Comparison of ENCODE assay signal across 21 mouse cellular contexts in the genomic region with DNA sequence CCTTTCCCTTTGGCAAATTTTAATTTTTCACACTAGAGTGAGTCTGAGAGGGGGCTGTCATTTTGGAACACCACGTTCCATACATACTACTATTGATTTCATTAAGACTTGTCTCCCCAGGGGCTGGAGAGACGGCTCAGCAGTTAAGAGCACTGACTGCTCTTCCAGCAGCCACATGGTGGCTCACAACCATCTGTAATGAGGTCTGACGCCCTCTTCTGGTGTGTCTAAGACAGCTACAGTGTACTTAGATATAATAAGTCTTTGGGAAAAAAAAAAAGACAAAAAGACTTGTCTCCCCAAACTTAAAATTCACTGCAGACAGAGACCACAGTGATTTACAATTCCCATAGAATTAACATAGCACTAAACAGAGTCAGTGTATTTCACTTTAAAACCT. TPM values are rescaled to one million over a fixed set of nuclear protein-coding genes. Genes with fewer than 3 reads are reported as not detected.
DNase-seq lines count a peak whose midpoint lies in the region; ATAC-seq and TF ChIP-seq lines count a peak whose summit lies in the region.
"Had no signal": no experiment of that assay in that cellular context is flagged by ENCODE, and none has a peak within 500 bp of the region (broad histone marks: within the 10 kb centered on the region; RNA-seq: fewer than 3 reads in every experiment).

No protein-coding gene starts in this region.

- no peak overlapping the region for H3K27ac ChIP-seq in layer of hippocampus, adult 2 months
- no peak overlapping the region for H3K27ac ChIP-seq in midbrain, postnatal 0 days (ENCODE audit: low read depth, low read length)
- H3K27ac ChIP-seq in midbrain, embryonic 11.5 days (ENCODE audit: low read depth, low read length) = no peak overlapping the region
- no peak overlapping the region for H3K27ac ChIP-seq in stomach, postnatal 0 days (replicated peaks)
- H3K27ac ChIP-seq: embryonic facial prominence, embryonic 13.5 days; forebrain, embryonic 12.5 days; heart, embryonic 13.5 days; hindbrain, embryonic 12.5 days; intestine, embryonic 15.5 days had no signal

- TF ChIP-seq CTCF in layer of hippocampus, adult 2 months (conservative IDR thresholded peaks at IDR 0.05) = peak; percentile 58
- peak; percentile 51 for TF ChIP-seq CTCF in midbrain, postnatal 0 days (IDR thresholded peaks at IDR 0.05)
- 0 out of 2 replicates have a peak, but pooled peaks have one; percentile 23 for TF ChIP-seq CTCF in stomach, postnatal 0 days (IDR thresholded peaks at IDR 0.05; ENCODE audit: low read depth)

- H3K36me3 ChIP-seq in midbrain, postnatal 0 days (ENCODE audit: insufficient read depth, low read length) = peaks cover 15% of the 10 kb centered on the region; the same call in 1 of the 2 replicates
- peaks cover 12% of the 10 kb centered on the region; the same call in 1 of the 2 replicates for H3K36me3 ChIP-seq in midbrain, embryonic 11.5 days (ENCODE audit: control insufficient read depth, insufficient read depth, low read length)
- peaks cover 11% of the 10 kb centered on the region; the same call in 1 of the 2 replicates for H3K36me3 ChIP-seq in stomach, postnatal 0 days (ENCODE audit: control insufficient read depth, insufficient read depth, low read length)

- no peaks in the 10 kb centered on the region for H3K27me3 ChIP-seq in midbrain, postnatal 0 days (ENCODE audit: insufficient read depth, low read length)
- no peaks in the 10 kb centered on the region for H3K27me3 ChIP-seq in midbrain, embryonic 11.5 days (ENCODE audit: control insufficient read depth, insufficient read depth, low read length)
- H3K27me3 ChIP-seq in stomach, postnatal 0 days (ENCODE audit: control insufficient read depth, insufficient read depth, low read length) = no peaks in the 10 kb centered on the region
- H3K27me3 ChIP-seq: embryonic facial prominence, embryonic 13.5 days; forebrain, embryonic 12.5 days; heart, embryonic 13.5 days; hindbrain, embryonic 12.5 days; intestine, embryonic 15.5 days had no signal

- H3K4me1 ChIP-seq in midbrain, postnatal 0 days (ENCODE audit: insufficient read depth, low read length) = no peaks in the 10 kb centered on the region
- peaks cover 10% of the 10 kb centered on the region for H3K4me1 ChIP-seq in midbrain, embryonic 11.5 days (ENCODE audit: control insufficient read depth, insufficient read depth, low read length)
- H3K4me1 ChIP-seq in stomach, postnatal 0 days (replicated peaks; ENCODE audit: control insufficient read depth, insufficient read depth) = no peaks in the 10 kb centered on the region

- TF ChIP-seq EP300 in stomach, postnatal 0 days (optimal IDR thresholded peaks at IDR 0.05) = no peak

- WGBS in midbrain, postnatal 0 days = 54% methylated on average over 3 of the region's 3 CpGs
- 64% methylated on average over 3 of the region's 3 CpGs for WGBS in midbrain, embryonic 11.5 days
- 66% methylated on average over 3 of the region's 3 CpGs for WGBS in stomach, postnatal 0 days

- no peak overlapping the region for H3K9ac ChIP-seq in midbrain, postnatal 0 days (replicated peaks; ENCODE audit: low read length, poor library complexity, severe bottlenecking)
- H3K9ac ChIP-seq in midbrain, embryonic 11.5 days (ENCODE audit: low read length) = no peak overlapping the region
- no peak overlapping the region for H3K9ac ChIP-seq in stomach, postnatal 0 days (ENCODE audit: low read length)
- H3K9ac ChIP-seq: embryonic facial prominence, embryonic 13.5 days; forebrain, embryonic 12.5 days; heart, embryonic 13.5 days; hindbrain, embryonic 12.5 days; intestine, embryonic 15.5 days had no signal

- no peak overlapping the region for H3K4me2 ChIP-seq in midbrain, postnatal 0 days (ENCODE audit: low read depth, low read length, poor library complexity, severe bottlenecking)
- H3K4me2 ChIP-seq in midbrain, embryonic 11.5 days = no peak overlapping the region
- no peak overlapping the region for H3K4me2 ChIP-seq in stomach, postnatal 0 days (replicated peaks; ENCODE audit: low read depth)
- H3K4me2 ChIP-seq: embryonic facial prominence, embryonic 13.5 days; forebrain, embryonic 12.5 days; heart, embryonic 13.5 days; hindbrain, embryonic 12.5 days; intestine, embryonic 15.5 days had no signal

- no peaks in the 10 kb centered on the region for H3K9me3 ChIP-seq in midbrain, postnatal 0 days (ENCODE audit: low read length)
- no peaks in the 10 kb centered on the region for H3K9me3 ChIP-seq in midbrain, embryonic 11.5 days (ENCODE audit: control insufficient read depth, low read length)
- H3K9me3 ChIP-seq in stomach, postnatal 0 days (ENCODE audit: control insufficient read depth, low read length) = no peaks in the 10 kb centered on the region
- H3K9me3 ChIP-seq: embryonic facial prominence, embryonic 13.5 days; forebrain, embryonic 12.5 days; heart, embryonic 13.5 days; hindbrain, embryonic 12.5 days; intestine, embryonic 15.5 days had no signal

- H3K4me3 ChIP-seq in layer of hippocampus, adult 2 months = no peak overlapping the region
- no peak overlapping the region for H3K4me3 ChIP-seq in midbrain, postnatal 0 days (ENCODE audit: low read depth, low read length)
- no peak overlapping the region for H3K4me3 ChIP-seq in midbrain, embryonic 11.5 days (ENCODE audit: low read depth, low read length)
- no peak overlapping the region for H3K4me3 ChIP-seq in stomach, postnatal 0 days (ENCODE audit: low read depth, low read length)
- H3K4me3 ChIP-seq: embryonic facial prominence, embryonic 13.5 days; forebrain, embryonic 12.5 days; heart, embryonic 13.5 days; hindbrain, embryonic 12.5 days; intestine, embryonic 15.5 days had no signal

- DNase-seq in heart, adult 11 months = peak; percentile 42
- no peak for DNase-seq in heart, adult 9 months (ENCODE audit: low spot score in 2 of 2)
- DNase-seq in layer of hippocampus, adult 2 months (ENCODE audit: low spot score in 2 of 2) = no peak
- no peak for DNase-seq in layer of hippocampus, postnatal 36 days
- DNase-seq in midbrain, postnatal 0 days (ENCODE audit: low spot score) = no peak
- no peak for DNase-seq in midbrain, embryonic 11.5 days (ENCODE audit: low spot score, missing footprints)
- DNase-seq in stomach, postnatal 0 days (ENCODE audit: low spot score) = no peak
- no peak for DNase-seq in right cerebral cortex, postnatal 25 days
- DNase-seq: adrenal gland, postnatal 14 days; cerebellum, adult 11-12 months; cerebellum, adult 9-10 months; cerebellum, postnatal 25 days; gastrocnemius, postnatal 10 days; heart, postnatal 4 days had no signal

- ATAC-seq in midbrain, postnatal 0 days (ENCODE audit: low FRiP score) = no peak
- ATAC-seq in midbrain, embryonic 11.5 days (ENCODE audit: low FRiP score) = no peak
- no peak for ATAC-seq in stomach, postnatal 0 days (ENCODE audit: low FRiP score, low TSS enrichment)
- ATAC-seq: activated CD4-positive, CD25-positive, alpha-beta regulatory T cell, adult 4 months; intestine, embryonic 15.5 days had no signal

RNA-seq across cellular contexts. Expression of a gene that starts 5.0 kb away (rescaled TPM):
- total RNA-seq in layer of hippocampus, adult 2 months (2021) = 10 to 100 TPM; 69.4 to 71.3 TPM
- total RNA-seq in layer of hippocampus, postnatal 36 days (2021) = 10 to 100 TPM; 72.2 to 78.4 TPM
- total RNA-seq in midbrain, postnatal 0 days (2014; rRNA removed) = 54.5 and 68.1 TPM in 2 replicates
- polyA plus RNA-seq in midbrain, postnatal 0 days (2015; fragmentation: Nextera tagmentation; extraction: Ambion mirVana) = 63.9 and 68.1 TPM in 2 replicates
- 99.4 and 101 TPM in 2 replicates for polyA plus RNA-seq in midbrain, embryonic 11.5 days (2014; fragmentation: Nextera tagmentation; extraction: Ambion mirVana)
- polyA plus RNA-seq in stomach, postnatal 0 days (2015; fragmentation: Nextera tagmentation; extraction: Ambion mirVana) = 33.3 and 33.7 TPM in 2 replicates

RNA-seq across cellular contexts. Expression of a gene that starts 10.1 kb away (rescaled TPM):
- 100 to 1,000 TPM; 176 to 180 TPM for total RNA-seq in layer of hippocampus, adult 2 months (2021)
- total RNA-seq in layer of hippocampus, postnatal 36 days (2021) = 100 to 1,000 TPM; 183 to 191 TPM
- 115 and 118 TPM in 2 replicates for total RNA-seq in midbrain, postnatal 0 days (2014; rRNA removed)
- 151 and 153 TPM in 2 replicates for polyA plus RNA-seq in midbrain, postnatal 0 days (2015; fragmentation: Nextera tagmentation; extraction: Ambion mirVana)
- polyA plus RNA-seq in midbrain, embryonic 11.5 days (2014; fragmentation: Nextera tagmentation; extraction: Ambion mirVana) = 41.4 and 41.8 TPM in 2 replicates
- polyA plus RNA-seq in stomach, postnatal 0 days (2015; fragmentation: Nextera tagmentation; extraction: Ambion mirVana) = 69.0 and 71.2 TPM in 2 replicates

RNA-seq across cellular contexts. Expression of a gene that starts 21.5 kb away (rescaled TPM):
- total RNA-seq in layer of hippocampus, adult 2 months (2021) = 10 to 100 TPM; 48.4 to 52.3 TPM
- total RNA-seq in layer of hippocampus, postnatal 36 days (2021) = 10 to 100 TPM; 51.4 to 52.3 TPM
- 23.4 and 26.2 TPM in 2 replicates for total RNA-seq in midbrain, postnatal 0 days (2014; rRNA removed)
- polyA plus RNA-seq in midbrain, postnatal 0 days (2015; fragmentation: Nextera tagmentation; extraction: Ambion mirVana) = 44.1 and 51.4 TPM in 2 replicates
- polyA plus RNA-seq in midbrain, embryonic 11.5 days (2014; fragmentation: Nextera tagmentation; extraction: Ambion mirVana) = 29.9 and 34.6 TPM in 2 replicates
- polyA plus RNA-seq in stomach, postnatal 0 days (2015; fragmentation: Nextera tagmentation; extraction: Ambion mirVana) = 27.4 and 34.3 TPM in 2 replicates

RNA-seq across cellular contexts. Expression of a gene that starts 51.5 kb away (rescaled TPM):
- total RNA-seq in layer of hippocampus, adult 2 months (2021) = 10 to 100 TPM; 21.3 to 24.0 TPM
- 10 to 100 TPM; 17.1 to 22.5 TPM for total RNA-seq in layer of hippocampus, postnatal 36 days (2021)
- total RNA-seq in midbrain, postnatal 0 days (2014; rRNA removed) = 25.2 and 25.8 TPM in 2 replicates
- polyA plus RNA-seq in midbrain, postnatal 0 days (2015; fragmentation: Nextera tagmentation; extraction: Ambion mirVana) = 9.9 and 11.7 TPM in 2 replicates
- polyA plus RNA-seq in midbrain, embryonic 11.5 days (2014; fragmentation: Nextera tagmentation; extraction: Ambion mirVana) = 7.9 and 8.3 TPM in 2 replicates
- polyA plus RNA-seq in stomach, postnatal 0 days (2015; fragmentation: Nextera tagmentation; extraction: Ambion mirVana) = 5.0 and 5.1 TPM in 2 replicates

RNA-seq across cellular contexts. Expression of a gene that starts 52.1 kb away (rescaled TPM):
- not detected for total RNA-seq in layer of hippocampus, adult 2 months (2021)
- total RNA-seq in layer of hippocampus, postnatal 36 days (2021) = not detected
- not detected in 2 replicates for total RNA-seq in midbrain, postnatal 0 days (2014; rRNA removed)
- not detected in 2 replicates for polyA plus RNA-seq in midbrain, postnatal 0 days (2015; fragmentation: Nextera tagmentation; extraction: Ambion mirVana)
- 0.08 TPM in 1 of 2 replicates, not detected in the other for polyA plus RNA-seq in midbrain, embryonic 11.5 days (2014; fragmentation: Nextera tagmentation; extraction: Ambion mirVana)
- 0.16 and 0.27 TPM in 2 replicates for polyA plus RNA-seq in stomach, postnatal 0 days (2015; fragmentation: Nextera tagmentation; extraction: Ambion mirVana)
- total RNA-seq: adrenal gland, postnatal 14 days; MEL had no signal
- polyA plus RNA-seq: activated CD4-positive, CD25-positive, alpha-beta regulatory T cell, adult 4 months had no signal
